Mouse (Mus musculus) G1E (cell line): ENCODE results near the gene Psg16.

Experiments
- CTCF ChIP-seq: IDR thresholded peaks from 2 replicates; pipeline ENCODE4 v1.5.1; 2012; ENCODE audit warnings: low read depth, low read length, inconsistent platforms, mixed read lengths
- POLR2AphosphoS5 ChIP-seq: IDR thresholded peaks from 2 replicates; pipeline ENCODE4 v1.6.1; 2012; ENCODE audit warnings: low read depth, low read length, inconsistent platforms; ENCODE audit not compliant: insufficient replicate concordance
- TAL1 ChIP-seq: conservative IDR thresholded peaks from 2 replicates; pipeline ENCODE4 v1.6.1; 2012; ENCODE audit warnings: low read depth, low read length, inconsistent platforms, mixed read lengths

DNA sequence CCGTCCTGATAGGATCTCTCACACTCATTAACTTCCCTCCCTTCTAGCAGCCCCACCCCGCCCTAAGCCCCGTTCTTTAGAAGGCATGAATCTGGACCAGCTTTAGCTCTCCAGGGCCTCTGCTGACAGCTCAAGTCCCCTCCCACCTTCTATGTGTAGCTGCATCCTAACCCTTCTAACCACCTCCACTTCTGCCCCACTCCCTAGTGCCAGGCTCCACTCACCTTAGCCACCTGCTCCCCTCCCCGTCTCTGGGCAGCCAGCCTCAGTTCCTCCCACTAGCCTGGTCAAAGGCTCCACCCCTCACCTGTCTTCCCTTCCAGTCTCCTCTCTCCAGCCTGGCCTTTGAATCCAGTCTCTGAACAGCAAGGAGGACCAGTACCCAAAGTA is 48.3 kb upstream of the Psg16 start:
- no peak for TF ChIP-seq CTCF
- TF ChIP-seq TAL1: no peak
- no peak for TF ChIP-seq POLR2AphosphoS5
